Mouse (Mus musculus) effector memory CD4-positive, alpha-beta T cell, adult 7 months (primary cell): ENCODE measurements around the gene Slc44a3. TPM values are rescaled to one million over a fixed set of nuclear protein-coding genes. Genes with fewer than 3 reads are reported as not detected.

Experiments
- polyA plus RNA-seq: library from polyadenylated mRNA; unstranded; fragments of 100-300 nt; shearing (Covaris generic); gene quantifications from one replicate; pipeline ENCODE4 v1.2.1, GENCODE M21; 2017

Slc44a3 gene
- polyA plus RNA-seq = not detected

GRCm38 (mm10) chr3:121532176-121532575 is at the start of gene Slc44a3:
Slc44a3 (minus strand) TSS chr3:121532404.

GRCm38 (mm10) chr3:121425861-121426620 is 106.2 kb downstream of the Slc44a3 start, which contains the start of gene Cnn3:
Cnn3 (plus strand) TSS chr3:121426497.

Other genes with a start within 250 kb of the Slc44a3 start
- 0.10 TPM for gene Tmem56, start 249.3 kb downstream of the Slc44a3 start, polyA plus RNA-seq
- 10.5 TPM for gene Alg14, start 240.6 kb downstream of the Slc44a3 start, polyA plus RNA-seq
- gene Cnn3, start 105.9 kb downstream of the Slc44a3 start, polyA plus RNA-seq = 2.3 TPM
- not detected for gene 4930432M17Rik, start 138.4 kb upstream of the Slc44a3 start, polyA plus RNA-seq
- gene F3, start 191.1 kb upstream of the Slc44a3 start, polyA plus RNA-seq = not detected